Mouse (Mus musculus): Measurements from ENCODE around the gene Rbfox2. TPM values are rescaled to one million over a fixed set of nuclear protein-coding genes. Genes with fewer than 3 reads are reported as not detected.

Gene Rbfox2
- total and polyA plus RNA-seq, 3 experiments, result 0.89 TPM; not detected in 2

- dilution Hi-C loops (cut with MboI; ENCODE audit: extremely low pct_ligation_motif_present, extremely low pct_unique_long_range_greater_than_20kb, low sequenced_read_pairs), result no loop called here
- no peak overlapping the region for H3K9ac ChIP-seq (ENCODE audit: insufficient read depth, low read depth)
- no peak overlapping the region for H3K4me3 ChIP-seq (replicated peaks in 1 of 3; ENCODE audit: low read depth in 2 of 3, low read length in 2 of 3, poor library complexity in 1 of 3)
- no peaks in the 10 kb centered on the region for H3K36me3 ChIP-seq (replicated peaks in 1 of 2; ENCODE audit: control insufficient read depth in 1 of 2, insufficient read depth in 1 of 2, low read length in 1 of 2)
- in situ Hi-C loops (cut with MboI; ENCODE audit: low pct_ligation_motif_present, low pct_unique_long_range_greater_than_20kb, low sequenced_read_pairs), result no loop called here
- no peak for DNase-seq (ENCODE audit: extremely low read depth)
- H3K9me3 ChIP-seq (replicated peaks; ENCODE audit: low read length), result no peaks in the 10 kb centered on the region
- H3K4me2 ChIP-seq (ENCODE audit: insufficient read depth, low read depth, poor library complexity, severe bottlenecking), result no peak overlapping the region
- peaks cover 93% of the 10 kb centered on the region for H3K27me3 ChIP-seq (replicated peaks)
- TF ChIP-seq EP300 (IDR thresholded peaks at IDR 0.05; ENCODE audit: low read length), result no peak
- no peak for TF ChIP-seq E2F4 (IDR thresholded peaks at IDR 0.05; ENCODE audit: insufficient replicate concordance, low read depth, low read length)
- TF ChIP-seq NRF1 (IDR thresholded peaks at IDR 0.05; ENCODE audit: low read depth, low read length), result no peak
- TF ChIP-seq SMC3 (IDR thresholded peaks at IDR 0.05; ENCODE audit: low read depth, low read length), result no peak
- no peak for TF ChIP-seq POLR2A (IDR thresholded peaks at IDR 0.05; ENCODE audit: low read depth, low read length)
- no peak for TF ChIP-seq GABPA (IDR thresholded peaks at IDR 0.05; ENCODE audit: insufficient replicate concordance, low read depth, low read length)
- no peak for TF ChIP-seq JUND (conservative IDR thresholded peaks at IDR 0.05; ENCODE audit: low read depth, low read length)
- no peak for TF ChIP-seq USF2 (conservative IDR thresholded peaks at IDR 0.05; ENCODE audit: low read depth, low read length)
- no peak for TF ChIP-seq TCF12 (IDR thresholded peaks at IDR 0.05; ENCODE audit: low read depth, low read length)
- no peak for TF ChIP-seq JUN (IDR thresholded peaks at IDR 0.05; ENCODE audit: insufficient read depth, low read depth, low read length)
- TF ChIP-seq MYC (IDR thresholded peaks at IDR 0.05; ENCODE audit: low read depth, low read length), result no peak
- no peaks in the 10 kb centered on the region for H3K4me1 ChIP-seq (ENCODE audit: control insufficient read depth in 1 of 2, insufficient read depth in 2 of 2)
- no peak overlapping the region for H3K27ac ChIP-seq (ENCODE audit: insufficient read depth, low read depth)
- no peaks in the 10 kb centered on the region for H3K79me2 ChIP-seq (replicated peaks; ENCODE audit: control insufficient read depth, extremely low read depth, insufficient read depth, poor library complexity, severe bottlenecking)
Observed at GRCm38 (mm10) chr15:77122208-77122607, 184.6 kb downstream of the Rbfox2 start.

GRCm38 (mm10) chr15:77119666-77120065 is 187.1 kb downstream of the Rbfox2 start:
- DNase-seq (ENCODE audit: extremely low read depth), result no peak
- no peak overlapping the region for H3K9ac ChIP-seq (ENCODE audit: insufficient read depth, low read depth)
- peaks cover 93% of the 10 kb centered on the region for H3K27me3 ChIP-seq (replicated peaks)
- dilution Hi-C loops (cut with MboI; ENCODE audit: extremely low pct_ligation_motif_present, extremely low pct_unique_long_range_greater_than_20kb, low sequenced_read_pairs), result no loop called here
- TF ChIP-seq KAT2A (IDR thresholded peaks at IDR 0.05; ENCODE audit: insufficient replicate concordance, low read length), result no peak
- no peak for TF ChIP-seq TCF12 (IDR thresholded peaks at IDR 0.05; ENCODE audit: low read depth, low read length)
- no peak for TF ChIP-seq MEF2A (IDR thresholded peaks at IDR 0.05; ENCODE audit: borderline replicate concordance, low read depth, low read length)
- TF ChIP-seq ZC3H11A (IDR thresholded peaks at IDR 0.05; ENCODE audit: low read depth, low read length), result no peak
- TF ChIP-seq POLR2AphosphoS2 (IDR thresholded peaks at IDR 0.05; ENCODE audit: low read depth, low read length), result no peak
- TF ChIP-seq CHD1 (IDR thresholded peaks at IDR 0.05; ENCODE audit: low read depth, low read length), result no peak
- TF ChIP-seq CHD2 (IDR thresholded peaks at IDR 0.05; ENCODE audit: low read length), result no peak
- TF ChIP-seq USF2 (conservative IDR thresholded peaks at IDR 0.05; ENCODE audit: low read depth, low read length), result no peak
- no peak for TF ChIP-seq MXI1 (IDR thresholded peaks at IDR 0.05; ENCODE audit: low read depth, low read length)
- no peak for TF ChIP-seq MAFK (IDR thresholded peaks at IDR 0.05; ENCODE audit: insufficient replicate concordance, low read length)
- no peak overlapping the region for H3K4me2 ChIP-seq (ENCODE audit: insufficient read depth, low read depth, poor library complexity, severe bottlenecking)
- H3K27ac ChIP-seq (ENCODE audit: insufficient read depth, low read depth), result no peak overlapping the region
- in situ Hi-C loops (cut with MboI; ENCODE audit: low pct_ligation_motif_present, low pct_unique_long_range_greater_than_20kb, low sequenced_read_pairs), result no loop called here
- H3K79me2 ChIP-seq (replicated peaks; ENCODE audit: control insufficient read depth, extremely low read depth, insufficient read depth, poor library complexity, severe bottlenecking), result no peaks in the 10 kb centered on the region
- H3K4me3 ChIP-seq (replicated peaks in 1 of 3; ENCODE audit: low read depth in 2 of 3, low read length in 2 of 3, poor library complexity in 1 of 3), result no peak overlapping the region
- no peaks in the 10 kb centered on the region; a peak in 1 of 4 replicates for H3K4me1 ChIP-seq (ENCODE audit: control insufficient read depth in 1 of 2, insufficient read depth in 2 of 2)
- no peaks in the 10 kb centered on the region for H3K9me3 ChIP-seq (replicated peaks; ENCODE audit: low read length)
- no peaks in the 10 kb centered on the region for H3K36me3 ChIP-seq (replicated peaks in 1 of 2; ENCODE audit: control insufficient read depth in 1 of 2, insufficient read depth in 1 of 2, low read length in 1 of 2)
